Mouse (Mus musculus): ENCODE measurements around the gene Wdr64. TPM values are rescaled to one million over a fixed set of nuclear protein-coding genes. Genes with fewer than 3 reads are reported as not detected.

Wdr64 gene
- not detected in 2 replicates for polyA plus RNA-seq (2015; fragmentation: Nextera tagmentation; extraction: Ambion mirVana)

DNA sequence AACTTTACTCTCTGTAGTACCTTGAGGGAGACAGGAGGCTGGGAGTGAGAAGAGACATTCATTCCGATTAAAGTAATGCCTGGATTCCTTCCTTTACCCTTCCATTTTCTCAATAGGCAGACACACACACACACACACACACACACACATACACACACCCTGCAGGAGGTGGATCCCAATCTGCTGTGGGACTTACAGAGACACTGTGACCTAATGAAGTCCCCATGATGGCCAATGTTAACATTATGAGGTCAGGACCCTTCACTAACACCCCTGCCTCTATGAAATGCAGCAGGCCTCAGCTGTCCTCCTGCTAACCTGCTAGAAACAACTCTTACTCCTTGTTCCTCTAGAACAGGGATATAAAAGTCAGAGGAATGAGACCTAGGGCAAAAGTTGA, at the start of gene Wdr64:
TSS of gene Wdr64 (plus strand) at position 301 of the 400 bp plus-strand sequence.
- H3K9ac ChIP-seq = no peak within 1 kb of the TSS
- peaks cover 6% of the 10 kb centered on the region for H3K4me1 ChIP-seq (replicated peaks)
- no peaks in the 10 kb centered on the region for H3K9me3 ChIP-seq (replicated peaks)
- H3K27me3 ChIP-seq = no peaks in the 10 kb centered on the region
- 50% methylated on average over 1 of the region's 1 CpGs for WGBS (ENCODE audit: insufficient replicate concordance)
- no peak for DNase-seq
- ATAC-seq (ENCODE audit: low read depth) = no peak
- no peak within 1 kb of the TSS for H3K27ac ChIP-seq
- H3K4me2 ChIP-seq = no peak within 1 kb of the TSS
- no peak within 1 kb of the TSS for H3K4me3 ChIP-seq (replicated peaks)
- no peaks in the 10 kb centered on the region for H3K36me3 ChIP-seq

DNA sequence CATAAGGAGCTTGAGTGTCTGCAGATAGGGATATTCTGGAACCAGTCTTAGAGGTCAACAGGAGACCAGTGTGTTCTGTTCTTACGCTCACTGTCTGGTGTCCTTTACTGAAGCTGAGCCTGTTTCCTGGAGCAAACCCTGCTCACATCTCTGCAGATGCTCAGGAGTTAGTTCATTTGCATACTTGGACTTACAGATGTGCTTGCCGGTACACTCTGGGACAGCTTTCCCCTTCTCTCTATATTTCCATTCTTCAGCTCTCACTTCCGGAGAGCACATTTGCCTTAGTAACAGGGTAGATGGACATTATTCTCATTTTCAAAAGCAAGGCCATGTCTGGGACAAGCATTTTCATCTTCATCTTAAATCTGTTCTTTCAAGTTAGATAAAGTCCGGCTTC, 49.8 kb upstream of the Wdr64 start:
- Histone ChIP-seq H3K36me3 (0 out of 2 replicates have a peak, but pooled peaks cover 3% of the 10 kb centered on the region), H3K27ac (no peak overlapping the region), H3K27me3 (no peaks in the 10 kb centered on the region), H3K9me3 (replicated peaks) (no peaks in the 10 kb centered on the region), H3K4me1 (replicated peaks) (no peaks in the 10 kb centered on the region), H3K4me3 (replicated peaks) (no peak overlapping the region), H3K9ac (no peak overlapping the region), H3K4me2 (no peak overlapping the region)
- 82% methylated on average over 4 of the region's 4 CpGs for WGBS (ENCODE audit: insufficient replicate concordance)
- no peak for DNase-seq
- ATAC-seq (ENCODE audit: low read depth) = no peak

DNA sequence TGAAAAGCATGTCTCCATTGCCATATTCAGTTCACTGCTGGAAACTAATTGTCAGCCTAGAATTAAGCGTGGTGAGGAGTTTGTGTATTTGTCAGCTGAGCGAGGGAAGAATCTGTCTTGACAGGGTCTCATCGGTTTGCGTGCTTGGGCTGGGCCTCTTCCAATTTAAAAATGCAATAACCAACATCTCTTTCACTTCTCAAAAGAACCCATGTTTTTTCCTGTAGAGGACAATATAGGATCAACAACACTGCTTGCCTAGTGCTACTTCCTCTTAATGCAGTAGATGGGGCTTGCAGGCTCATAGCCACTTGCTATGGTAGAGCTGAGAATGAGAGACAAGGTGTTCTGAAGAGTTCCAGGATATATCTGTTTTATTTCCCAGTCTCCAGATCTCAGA, 38.5 kb upstream of the Wdr64 start:
- Histone ChIP-seq H3K9me3 (replicated peaks) (no peaks in the 10 kb centered on the region), H3K9ac (no peak overlapping the region), H3K4me2 (no peak overlapping the region), H3K36me3 (no peaks in the 10 kb centered on the region), H3K27ac (no peak overlapping the region), H3K4me1 (replicated peaks) (no peaks in the 10 kb centered on the region), H3K27me3 (no peaks in the 10 kb centered on the region), H3K4me3 (replicated peaks) (no peak overlapping the region)
- no peak for ATAC-seq (ENCODE audit: low read depth)
- no peak for DNase-seq
- WGBS (ENCODE audit: insufficient replicate concordance) = 77% methylated on average over 4 of the region's 4 CpGs

DNA sequence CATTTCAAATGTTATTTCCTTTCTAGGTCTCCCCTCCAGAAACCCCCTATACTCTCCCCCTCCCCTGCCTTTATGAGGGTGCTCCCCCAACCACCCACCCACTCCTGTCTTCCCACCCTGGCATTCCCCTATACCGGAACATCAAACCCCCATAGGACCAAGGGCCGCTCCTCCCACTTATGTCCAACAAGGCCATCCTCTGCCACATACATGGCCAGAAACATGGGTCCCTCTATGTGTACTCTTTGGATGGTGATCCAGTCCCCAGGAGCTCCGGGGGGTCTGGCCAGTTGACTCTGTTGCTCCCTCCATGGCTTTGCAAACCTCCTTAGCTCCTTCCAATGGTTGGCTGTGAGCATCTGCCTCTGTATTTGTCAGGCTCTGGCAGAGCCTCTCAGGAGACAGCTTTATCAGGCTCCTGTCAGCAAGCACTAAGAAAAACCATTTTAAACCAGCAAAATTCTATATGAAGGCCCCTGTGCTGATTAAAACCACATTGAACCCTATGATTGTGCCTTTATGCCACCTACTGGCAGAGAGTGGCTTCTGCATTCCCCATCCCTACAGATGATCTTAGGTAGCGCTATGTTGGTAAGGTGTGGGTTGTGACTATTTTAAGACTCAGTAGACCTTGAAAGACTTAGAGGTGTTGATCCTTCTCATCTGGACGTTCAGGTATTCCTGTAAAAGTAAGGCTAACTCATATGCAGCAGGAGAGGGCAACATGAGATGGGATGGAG, 29.6 kb upstream of the Wdr64 start:
- no peak for DNase-seq
- H3K36me3 ChIP-seq = no peaks in the 10 kb centered on the region
- 60% methylated on average over 5 of the region's 5 CpGs for WGBS (ENCODE audit: insufficient replicate concordance)
- H3K4me3 ChIP-seq (replicated peaks) = no peak overlapping the region
- H3K9me3 ChIP-seq (replicated peaks) = no peaks in the 10 kb centered on the region
- H3K27me3 ChIP-seq = no peaks in the 10 kb centered on the region
- no peak overlapping the region for H3K27ac ChIP-seq
- H3K4me1 ChIP-seq (replicated peaks) = no peaks in the 10 kb centered on the region
- H3K9ac ChIP-seq = no peak overlapping the region
- no peak for ATAC-seq (ENCODE audit: low read depth)
- H3K4me2 ChIP-seq = no peak overlapping the region

DNA sequence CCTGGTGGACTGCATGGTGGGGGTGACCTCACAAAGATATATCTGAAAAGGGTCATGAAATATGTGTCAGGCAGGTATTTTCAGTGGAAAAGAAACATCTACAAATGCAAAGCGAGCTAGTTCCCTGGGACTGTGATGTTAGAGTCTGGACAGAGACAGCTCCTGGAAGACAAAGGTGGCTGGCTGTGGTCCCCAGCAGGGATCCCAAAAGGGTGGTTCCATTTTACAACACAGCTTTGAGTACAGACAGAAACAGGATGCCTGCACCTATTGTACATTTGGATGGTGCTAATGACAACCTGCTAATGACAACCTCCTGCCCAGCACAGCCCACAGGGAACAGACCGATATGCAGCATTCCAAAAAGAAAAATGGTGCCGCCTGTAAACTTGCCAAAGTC, 28.9 kb upstream of the Wdr64 start:
- Histone ChIP-seq H3K4me1 (replicated peaks) (no peaks in the 10 kb centered on the region), H3K9me3 (replicated peaks) (no peaks in the 10 kb centered on the region), H3K4me2 (no peak overlapping the region), H3K27ac (no peak overlapping the region), H3K4me3 (replicated peaks) (no peak overlapping the region), H3K9ac (no peak overlapping the region), H3K36me3 (no peaks in the 10 kb centered on the region), H3K27me3 (no peaks in the 10 kb centered on the region)
- no peak for ATAC-seq (ENCODE audit: low read depth)
- 73% methylated on average over 3 of the region's 3 CpGs for WGBS (ENCODE audit: insufficient replicate concordance)
- DNase-seq = no peak

DNA sequence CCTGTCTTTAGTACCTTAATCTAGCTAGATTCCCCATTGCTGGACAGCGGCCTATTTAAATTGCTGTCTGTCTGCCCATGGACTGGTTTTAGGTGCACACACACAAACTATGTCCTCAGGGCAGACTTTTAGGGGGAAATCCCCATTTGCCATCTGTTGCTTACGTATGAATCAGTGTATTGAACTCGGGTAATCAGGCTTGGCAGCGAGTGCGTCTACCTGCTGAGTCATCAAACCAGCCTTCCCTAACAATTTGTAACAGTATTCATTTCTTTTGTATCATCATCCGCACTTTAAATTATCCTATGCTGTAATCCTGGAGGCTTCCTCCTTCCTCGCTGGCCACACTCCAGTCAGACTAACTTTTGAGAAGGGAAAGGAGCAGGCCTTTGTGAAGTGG, 28.4 kb upstream of the Wdr64 start:
- H3K9ac ChIP-seq = no peak overlapping the region
- no peaks in the 10 kb centered on the region for H3K27me3 ChIP-seq
- H3K27ac ChIP-seq = no peak overlapping the region
- no peak for ATAC-seq (ENCODE audit: low read depth)
- DNase-seq = no peak
- WGBS (ENCODE audit: insufficient replicate concordance) = 71% methylated on average over 7 of the region's 7 CpGs
- H3K4me3 ChIP-seq (replicated peaks) = no peak overlapping the region
- H3K4me1 ChIP-seq (replicated peaks) = no peaks in the 10 kb centered on the region
- H3K36me3 ChIP-seq = no peaks in the 10 kb centered on the region
- H3K4me2 ChIP-seq = no peak overlapping the region
- H3K9me3 ChIP-seq (replicated peaks) = no peaks in the 10 kb centered on the region

DNA sequence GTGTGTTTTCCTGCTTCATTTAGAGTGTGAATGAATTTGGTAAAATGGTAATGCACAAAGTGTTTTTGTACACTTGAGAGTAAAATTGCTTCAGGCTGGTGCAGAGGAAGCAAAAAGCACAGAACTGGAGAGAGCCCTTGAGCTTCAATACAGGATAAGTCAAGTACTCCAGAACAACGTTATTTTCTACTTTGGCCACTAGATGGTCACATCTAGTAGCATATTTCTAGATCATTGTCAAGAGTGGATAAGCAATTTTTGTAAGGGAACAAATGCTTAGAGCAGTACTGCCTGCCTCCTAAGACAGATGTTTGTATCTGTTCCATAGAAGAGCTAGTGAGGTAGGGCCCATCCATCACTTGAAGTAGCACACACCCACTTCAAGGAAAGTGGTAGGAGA, 26.8 kb upstream of the Wdr64 start:
- no peak overlapping the region for H3K27ac ChIP-seq
- H3K36me3 ChIP-seq = no peaks in the 10 kb centered on the region
- H3K9me3 ChIP-seq (replicated peaks) = no peaks in the 10 kb centered on the region
- ATAC-seq (ENCODE audit: low read depth) = no peak
- H3K4me3 ChIP-seq (replicated peaks) = no peak overlapping the region
- no peaks in the 10 kb centered on the region for H3K27me3 ChIP-seq
- H3K4me2 ChIP-seq = no peak overlapping the region
- no peak for DNase-seq
- no peak overlapping the region for H3K9ac ChIP-seq
- no peaks in the 10 kb centered on the region for H3K4me1 ChIP-seq (replicated peaks)
- 14% methylated on average over 1 of the region's 1 CpGs for WGBS (ENCODE audit: insufficient replicate concordance)

DNA sequence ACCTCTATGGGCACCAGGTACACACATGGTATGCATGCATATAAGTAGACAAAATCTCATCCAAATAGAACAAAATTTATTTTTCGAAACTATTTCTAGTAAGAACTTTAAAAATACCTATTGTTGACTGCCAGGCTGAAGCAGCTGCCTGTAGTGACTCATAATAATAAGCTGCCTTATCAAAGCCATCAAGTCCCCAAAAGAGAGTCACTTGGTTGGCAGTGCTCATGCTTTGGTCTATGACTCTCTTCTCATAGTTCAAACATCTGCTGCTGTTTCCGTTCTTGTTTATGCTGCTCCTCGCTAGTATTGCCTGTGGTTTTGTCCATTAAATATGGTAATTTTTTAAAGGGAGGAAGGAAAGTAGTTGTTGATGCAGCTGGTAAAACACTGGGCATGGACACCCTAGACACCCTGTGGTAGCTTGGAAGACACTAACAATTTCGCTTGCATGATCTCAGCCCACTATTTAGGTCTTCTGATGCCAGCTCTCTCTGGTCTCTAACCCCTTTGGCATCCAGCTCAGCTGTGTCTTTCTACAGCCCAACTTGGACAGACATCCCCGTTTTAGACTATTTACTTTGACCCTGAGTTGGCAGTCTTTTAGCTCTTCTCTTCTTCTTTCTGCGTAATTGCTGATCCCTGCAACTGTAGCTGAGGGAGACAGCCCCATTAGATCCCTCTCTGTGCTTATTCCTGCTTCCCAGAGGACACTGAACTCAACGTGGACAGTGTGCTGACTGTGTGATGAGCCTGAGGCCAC, 24.6 kb upstream of the Wdr64 start:
- Histone ChIP-seq H3K4me2 (no peak overlapping the region), H3K36me3 (no peaks in the 10 kb centered on the region), H3K9ac (no peak overlapping the region), H3K27ac (no peak overlapping the region), H3K9me3 (replicated peaks) (no peaks in the 10 kb centered on the region), H3K4me3 (replicated peaks) (no peak overlapping the region), H3K27me3 (no peaks in the 10 kb centered on the region), H3K4me1 (replicated peaks) (no peaks in the 10 kb centered on the region)
- WGBS (ENCODE audit: insufficient replicate concordance) = 63% methylated on average over 7 of the region's 7 CpGs
- no peak for DNase-seq
- no peak for ATAC-seq (ENCODE audit: low read depth)

DNA sequence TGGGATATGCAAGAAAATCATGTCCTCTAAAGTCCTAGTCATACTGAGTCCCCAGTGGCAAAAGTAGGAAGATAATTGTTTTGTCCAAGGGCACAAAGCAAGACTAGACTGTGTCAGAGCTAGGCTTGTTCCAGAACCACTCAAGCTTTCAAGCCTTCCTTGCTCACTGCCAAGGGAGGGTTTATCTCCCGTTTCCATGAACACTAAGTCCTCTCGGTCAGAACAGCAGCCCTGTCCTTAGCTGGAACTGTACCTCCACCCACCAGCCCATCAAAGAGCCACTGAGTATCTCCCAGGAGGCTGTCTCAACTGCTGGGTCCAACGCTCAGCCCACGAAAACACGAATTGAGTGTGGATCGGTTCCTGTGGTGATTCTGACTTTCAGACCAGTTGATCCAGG, 23.3 kb upstream of the Wdr64 start:
- 69% methylated on average over 6 of the region's 6 CpGs for WGBS (ENCODE audit: insufficient replicate concordance)

DNA sequence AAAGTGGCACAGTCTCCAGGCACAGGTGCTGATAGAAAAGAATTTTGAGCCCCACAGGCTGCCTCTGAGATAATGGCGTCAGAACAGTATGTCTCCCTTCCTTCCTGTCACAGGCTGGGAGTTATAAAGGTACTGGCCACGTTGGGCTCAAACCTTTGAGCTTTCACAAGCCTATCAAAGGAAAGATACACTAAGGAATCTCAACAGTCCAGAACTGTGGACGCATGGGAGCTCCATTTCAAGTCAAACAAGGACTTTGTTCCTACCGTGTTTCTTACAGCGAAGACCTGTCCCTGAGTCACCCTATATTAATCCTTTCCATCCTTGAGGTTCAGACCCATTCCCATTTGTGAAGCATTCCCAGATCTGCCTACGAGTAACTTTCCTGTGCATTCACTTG, 20.9 kb upstream of the Wdr64 start:
- no peaks in the 10 kb centered on the region for H3K4me1 ChIP-seq (replicated peaks)
- no peaks in the 10 kb centered on the region for H3K27me3 ChIP-seq
- H3K4me3 ChIP-seq (replicated peaks) = no peak overlapping the region
- H3K9ac ChIP-seq = no peak overlapping the region
- H3K9me3 ChIP-seq (replicated peaks) = no peaks in the 10 kb centered on the region
- no peaks in the 10 kb centered on the region for H3K36me3 ChIP-seq
- H3K4me2 ChIP-seq = no peak overlapping the region
- 63% methylated on average over 6 of the region's 6 CpGs for WGBS (ENCODE audit: insufficient replicate concordance)
- H3K27ac ChIP-seq = no peak overlapping the region
- ATAC-seq (ENCODE audit: low read depth) (no peak), DNase-seq (no peak)

More for the DNA sequence above, 23.3 kb upstream of the Wdr64 start:
- H3K4me1 ChIP-seq (replicated peaks) = no peaks in the 10 kb centered on the region
- ATAC-seq (ENCODE audit: low read depth) (no peak), DNase-seq (no peak)
- H3K36me3 ChIP-seq = no peaks in the 10 kb centered on the region
- H3K27ac ChIP-seq = no peak overlapping the region
- H3K4me2 ChIP-seq = no peak overlapping the region
- H3K27me3 ChIP-seq = no peaks in the 10 kb centered on the region
- H3K9ac ChIP-seq = no peak overlapping the region
- H3K4me3 ChIP-seq (replicated peaks) = no peak overlapping the region
- no peaks in the 10 kb centered on the region for H3K9me3 ChIP-seq (replicated peaks)

DNA sequence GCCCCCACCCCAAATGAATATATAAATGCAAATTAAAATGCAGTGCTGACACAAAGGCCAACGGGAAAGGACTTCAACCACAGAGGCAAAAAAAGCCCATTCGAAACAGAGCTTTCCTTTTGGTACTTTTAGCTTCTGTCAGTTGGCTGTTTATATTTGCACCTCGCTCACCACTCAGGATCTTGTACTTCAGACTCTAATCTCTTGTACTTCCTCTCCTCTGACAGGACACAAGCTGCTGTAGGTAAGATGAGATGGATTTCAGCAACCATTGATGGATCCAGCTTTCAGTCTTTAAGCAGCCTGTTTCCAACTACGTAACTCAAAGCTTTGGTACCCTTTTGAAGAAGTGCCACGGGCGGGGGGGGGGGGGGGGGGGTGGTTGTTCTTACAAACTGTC, 17.4 kb upstream of the Wdr64 start:
- no peak overlapping the region for H3K4me2 ChIP-seq
- H3K9me3 ChIP-seq (replicated peaks) = no peaks in the 10 kb centered on the region
- DNase-seq = no peak
- no peak overlapping the region for H3K27ac ChIP-seq
- no peak overlapping the region for H3K9ac ChIP-seq
- H3K36me3 ChIP-seq = no peaks in the 10 kb centered on the region
- no peaks in the 10 kb centered on the region for H3K4me1 ChIP-seq (replicated peaks)
- WGBS (ENCODE audit: insufficient replicate concordance) = 70% methylated on average over 5 of the region's 6 CpGs
- H3K4me3 ChIP-seq (replicated peaks) = no peak overlapping the region
- no peak for ATAC-seq (ENCODE audit: low read depth)
- no peaks in the 10 kb centered on the region for H3K27me3 ChIP-seq

Data from liver, embryonic 13.5 days (tissue).